Mouse (Mus musculus) limb, embryonic 10.5 days (tissue): Measurements from ENCODE around the gene Rcn1. TPM values are rescaled to one million over a fixed set of nuclear protein-coding genes. Genes with fewer than 3 reads are reported as not detected.

Source experiments
- DNase-seq: peaks from one replicate; pipeline ENCODE4 v3.0.0-alpha.2; 2017; ENCODE audit warnings: low spot score
- H3K27ac ChIP-seq: fragments of 300-500 bp; sonication (generic); 2 replicates; pipeline ENCODE4 v1.5.1; 2016; ENCODE audit warnings: mild to moderate bottlenecking
- H3K27me3 ChIP-seq: fragments of 300-500 bp; sonication (generic); 2 replicates; pipeline ENCODE4 v1.6.1; 2016; ENCODE audit warnings: low read depth, mild to moderate bottlenecking; ENCODE audit not compliant: poor library complexity, severe bottlenecking
- H3K36me3 ChIP-seq: fragments of 300-500 bp; sonication (generic); 2 replicates; pipeline ENCODE4 v1.6.1; 2016; ENCODE audit warnings: mild to moderate bottlenecking, moderate library complexity
- H3K4me1 ChIP-seq: fragments of 300-500 bp; sonication (generic); 2 replicates; pipeline ENCODE4 v1.6.1; 2016
- H3K4me3 ChIP-seq: fragments of 300-500 bp; sonication (generic); 2 replicates; pipeline ENCODE4 v1.5.1; 2016; ENCODE audit warnings: mild to moderate bottlenecking, moderate library complexity
- H3K9me3 ChIP-seq: fragments of 300-500 bp; sonication (generic); replicated peaks from 2 replicates; pipeline ENCODE4 v1.6.1; 2016; ENCODE audit warnings: mild to moderate bottlenecking
- WGBS: fragments of 180-500 bp; shearing (Covaris S2); methylation state at CpG from one replicate; pipeline ENCODE4 v1.1.7; 2016; 5-methylcytosine and 5-hydroxymethylcytosine counted together
- polyA plus RNA-seq: library from polyadenylated mRNA; unstranded; fragments of >200 nt; fragmentation: Nextera tagmentation; extraction: Ambion mirVana; gene quantifications from 2 replicates; pipeline ENCODE4 v1.2.1, GENCODE M21; 2016

Rcn1 gene
- polyA plus RNA-seq, 1 experiment from 2014 or later = 116 TPM

DNA sequence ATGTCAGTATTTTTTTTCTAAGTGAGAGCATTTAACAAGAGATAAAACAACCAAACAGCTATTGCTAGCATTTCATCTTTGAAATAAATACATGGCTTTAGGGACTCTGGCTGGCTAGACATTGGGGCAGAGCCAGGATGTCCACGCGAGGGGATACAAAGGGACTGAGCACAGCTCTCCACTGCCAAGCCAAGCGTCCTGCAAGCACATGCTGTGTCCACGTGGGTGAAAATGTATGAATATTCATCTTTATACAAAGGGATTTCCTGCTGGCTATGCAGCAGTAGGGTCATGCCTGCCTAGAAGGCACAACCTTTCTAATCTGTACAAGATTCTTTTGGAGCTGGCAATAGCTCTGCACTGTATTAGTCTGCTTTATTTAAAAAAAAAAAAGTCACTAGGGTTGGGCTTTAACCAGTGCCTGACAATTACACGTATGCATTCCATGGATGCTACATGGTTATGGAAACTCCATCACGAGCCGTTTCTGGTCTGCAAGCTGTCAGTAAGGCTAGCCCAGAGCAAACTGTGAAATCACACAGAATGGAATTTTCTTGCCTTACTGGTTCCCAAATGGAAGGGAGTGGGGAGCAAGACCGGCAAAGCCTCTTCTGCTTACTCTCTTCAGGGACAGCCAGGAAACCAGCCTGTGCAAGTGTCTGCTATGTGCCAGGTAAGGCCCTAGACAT is 17.7 kb upstream of the Rcn1 start:
- Histone ChIP-seq H3K27me3 (no peaks in the 10 kb centered on the region), H3K36me3 (no peaks in the 10 kb centered on the region), H3K9me3 (no peaks in the 10 kb centered on the region), H3K4me1 (peaks cover 8% of the 10 kb centered on the region; the same call in 1 of the 2 replicates), H3K4me3 (no peak overlapping the region), H3K27ac (no peak overlapping the region)
- WGBS = 80% methylated on average over 8 of the region's 8 CpGs
- DNase-seq = no peak

DNA sequence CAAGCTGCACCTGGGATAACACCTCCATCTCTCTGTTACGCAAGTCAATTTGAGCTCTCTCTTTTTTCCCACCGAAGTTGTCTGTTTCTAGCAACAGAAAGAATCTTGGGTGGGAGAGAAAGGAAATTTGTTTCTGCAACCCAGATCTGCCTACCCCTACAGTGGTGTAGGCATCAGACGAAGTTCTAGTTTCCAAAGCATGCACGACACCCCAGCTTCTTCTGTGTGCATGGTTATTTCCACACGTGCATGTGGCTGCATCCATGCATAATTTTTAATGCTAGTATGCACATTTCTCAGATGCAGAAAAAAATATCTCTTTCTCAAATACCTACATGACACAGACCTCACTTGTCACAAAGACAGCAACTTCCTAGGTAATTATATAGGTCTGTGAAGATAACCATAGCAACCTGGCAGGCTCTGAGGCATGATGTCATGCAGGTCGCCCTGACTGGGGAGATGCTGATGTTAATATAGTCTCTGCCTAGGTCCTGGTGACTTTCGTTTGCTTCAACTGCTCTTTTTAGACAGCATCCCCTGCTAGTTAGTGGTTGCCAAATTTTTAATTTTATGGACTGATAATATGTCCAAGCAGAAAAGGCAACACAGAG is 17.0 kb upstream of the Rcn1 start:
- no peak overlapping the region for H3K27ac ChIP-seq
- 71% methylated on average over 7 of the region's 7 CpGs for WGBS
- no peaks in the 10 kb centered on the region for H3K9me3 ChIP-seq
- H3K27me3 ChIP-seq = no peaks in the 10 kb centered on the region
- H3K4me1 ChIP-seq = peaks cover 8% of the 10 kb centered on the region; the same call in 1 of the 2 replicates
- no peaks in the 10 kb centered on the region for H3K36me3 ChIP-seq
- no peak overlapping the region for H3K4me3 ChIP-seq
- no peak for DNase-seq

DNA sequence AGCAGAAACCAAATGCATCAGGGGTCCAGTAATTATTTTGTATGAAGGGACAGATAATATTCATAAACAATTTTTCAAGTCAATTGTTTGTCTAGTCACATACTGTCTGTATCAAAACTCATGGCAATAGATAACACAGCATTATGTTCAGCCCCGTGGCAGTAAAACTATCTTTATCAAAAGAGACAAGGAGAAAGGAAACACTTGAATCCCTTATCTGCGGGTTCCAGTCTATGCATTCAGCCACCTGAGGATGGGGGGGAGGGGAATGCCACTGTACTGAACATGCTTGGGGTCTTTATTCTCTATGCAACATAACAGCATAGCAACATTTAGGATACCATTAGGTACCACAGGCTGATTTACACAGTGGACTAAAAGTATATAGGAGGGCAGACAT is 15.2 kb upstream of the Rcn1 start:
- H3K27me3 ChIP-seq = no peaks in the 10 kb centered on the region
- H3K27ac ChIP-seq = no peak overlapping the region
- 89% methylated on average over 2 of the region's 2 CpGs for WGBS
- no peak for DNase-seq
- no peak overlapping the region for H3K4me3 ChIP-seq
- no peaks in the 10 kb centered on the region for H3K36me3 ChIP-seq
- peaks cover 8% of the 10 kb centered on the region; the same call in 1 of the 2 replicates for H3K4me1 ChIP-seq
- no peaks in the 10 kb centered on the region for H3K9me3 ChIP-seq

DNA sequence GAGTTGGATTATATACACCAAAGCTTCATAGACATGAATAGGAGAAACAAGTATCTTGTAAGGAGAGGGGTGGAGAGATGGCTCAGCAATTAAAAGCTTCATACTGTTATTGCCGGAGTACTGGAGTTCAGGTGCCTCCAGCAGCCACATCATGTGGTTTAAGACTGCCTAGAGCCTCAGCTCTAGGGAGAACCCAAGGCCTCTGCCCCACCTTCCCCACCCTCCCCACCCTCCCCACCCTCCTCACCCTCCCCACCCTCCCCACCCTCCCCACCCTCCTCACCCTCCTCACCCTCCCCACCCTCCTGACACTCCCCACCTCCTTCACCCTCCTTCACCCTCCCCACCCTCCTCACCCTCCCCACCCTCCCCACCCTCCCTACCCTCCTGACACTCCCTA is 10.1 kb upstream of the Rcn1 start:
- H3K9me3 ChIP-seq = no peaks in the 10 kb centered on the region
- no peaks in the 10 kb centered on the region for H3K27me3 ChIP-seq
- 100% methylated on average over 1 of the region's 1 CpGs for WGBS
- no peaks in the 10 kb centered on the region for H3K36me3 ChIP-seq
- no peak for DNase-seq
- no peak overlapping the region for H3K27ac ChIP-seq
- no peak overlapping the region for H3K4me3 ChIP-seq
- H3K4me1 ChIP-seq = no peaks in the 10 kb centered on the region

DNA sequence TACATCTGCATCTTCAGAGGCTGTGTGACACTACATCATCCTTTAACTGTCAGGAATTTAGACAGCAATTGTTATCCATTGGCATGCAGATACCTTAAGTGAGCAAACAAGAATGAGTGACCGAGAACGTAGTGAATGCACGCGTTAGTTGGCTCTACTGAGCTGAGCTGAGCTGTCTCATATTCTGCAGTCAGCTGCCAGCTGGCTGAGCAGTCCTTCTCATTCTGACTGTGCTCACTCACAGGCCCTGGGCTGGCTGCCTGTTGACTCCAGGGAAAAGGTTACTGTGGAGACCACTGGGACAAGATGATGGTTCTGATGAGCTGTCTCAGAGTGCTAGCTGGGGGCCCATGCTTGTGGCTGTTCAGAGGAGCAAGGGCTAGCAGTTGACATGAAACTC is 9.4 kb upstream of the Rcn1 start:
- DNase-seq = no peak
- H3K4me3 ChIP-seq = no peak overlapping the region
- 87% methylated on average over 4 of the region's 4 CpGs for WGBS
- no peaks in the 10 kb centered on the region for H3K9me3 ChIP-seq
- H3K36me3 ChIP-seq = no peaks in the 10 kb centered on the region
- no peaks in the 10 kb centered on the region for H3K27me3 ChIP-seq
- no peaks in the 10 kb centered on the region for H3K4me1 ChIP-seq
- no peak overlapping the region for H3K27ac ChIP-seq

DNA sequence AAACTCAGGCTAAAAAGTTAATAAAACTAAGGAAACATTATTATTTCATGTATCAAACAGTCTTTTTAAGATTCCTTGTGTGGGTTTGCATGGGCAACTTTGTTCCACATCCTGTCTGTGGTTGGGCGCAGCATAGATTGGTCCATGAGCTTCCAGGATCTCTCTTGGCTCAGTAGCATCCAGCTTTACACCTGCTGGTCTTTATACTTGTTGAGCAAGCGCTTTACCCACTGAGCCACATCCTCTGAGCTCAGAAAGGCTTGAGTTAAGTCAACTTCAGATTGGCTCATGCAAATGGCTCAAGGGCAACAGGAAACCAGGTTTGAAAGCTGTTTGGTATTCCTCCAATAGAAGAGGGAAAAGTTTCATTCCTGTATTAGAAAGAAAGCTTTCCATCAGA is 3.1 kb upstream of the Rcn1 start:
- Histone ChIP-seq H3K4me3 (no peak overlapping the region), H3K27me3 (no peaks in the 10 kb centered on the region), H3K36me3 (0 out of 2 replicates have a peak, but pooled peaks cover 2% of the 10 kb centered on the region), H3K9me3 (no peaks in the 10 kb centered on the region), H3K27ac (no peak overlapping the region), H3K4me1 (peaks cover 20% of the 10 kb centered on the region)
- WGBS = 82% methylated on average over 2 of the region's 2 CpGs
- DNase-seq = no peak

DNA sequence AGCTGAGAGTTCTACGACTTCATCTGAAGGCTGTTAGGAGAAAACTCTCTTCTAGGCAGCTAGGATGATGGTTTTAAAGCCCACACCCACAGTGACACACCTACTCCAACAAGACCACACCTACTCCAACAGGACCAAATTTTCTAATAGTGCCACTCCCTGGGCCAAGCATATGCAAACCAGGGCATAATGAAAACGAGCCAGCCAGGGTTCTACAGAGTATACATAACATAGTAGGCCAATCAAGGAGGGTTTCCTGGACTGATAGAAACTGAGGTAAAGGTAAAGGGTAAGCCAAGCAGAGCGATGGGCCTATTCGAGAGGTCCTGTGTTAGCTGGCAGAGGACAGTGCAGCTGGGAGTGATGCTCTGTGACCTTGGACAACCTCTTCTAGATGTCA is 1.4 kb upstream of the Rcn1 start:
- no peak overlapping the region for H3K27ac ChIP-seq
- peaks cover 11% of the 10 kb centered on the region for H3K36me3 ChIP-seq
- H3K4me1 ChIP-seq = peaks cover 26% of the 10 kb centered on the region
- no peaks in the 10 kb centered on the region for H3K27me3 ChIP-seq
- H3K4me3 ChIP-seq = no peak overlapping the region
- H3K9me3 ChIP-seq = no peaks in the 10 kb centered on the region
- 88% methylated on average over 4 of the region's 4 CpGs for WGBS
- no peak for DNase-seq

DNA sequence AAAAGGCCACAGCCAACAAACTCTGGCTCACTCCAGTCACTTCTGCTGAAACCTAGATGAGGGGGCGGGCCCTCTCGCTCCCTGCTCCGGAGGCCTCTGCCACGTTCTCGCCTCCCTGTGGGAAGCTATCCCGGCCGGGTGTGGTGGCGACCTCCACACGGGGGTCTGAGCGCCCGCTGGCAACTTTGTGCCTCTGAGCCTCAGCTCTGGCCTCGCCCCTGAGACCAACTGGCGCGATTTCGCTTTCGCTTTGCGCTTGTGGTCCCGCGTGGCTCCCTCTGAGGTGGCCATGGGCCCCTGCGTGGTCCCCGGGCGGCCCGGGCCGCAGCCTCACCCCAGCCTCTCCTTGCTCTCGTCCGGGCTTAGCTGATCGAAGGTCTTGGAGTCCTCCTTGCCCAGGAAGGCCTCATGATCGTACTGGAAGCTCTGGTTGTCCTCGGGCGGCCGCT is 459 bp downstream of the Rcn1 start:
- Histone ChIP-seq H3K36me3 (peaks cover 29% of the 10 kb centered on the region), H3K27ac (peak overlapping the region; percentile 98), H3K4me1 (peaks cover 26% of the 10 kb centered on the region), H3K4me3 (peak overlapping the region; percentile 85), H3K27me3 (no peaks in the 10 kb centered on the region), H3K9me3 (no peaks in the 10 kb centered on the region)
- peak; percentile 79 for DNase-seq
- WGBS = under 1% methylated on average over 30 of the region's 31 CpGs

DNA sequence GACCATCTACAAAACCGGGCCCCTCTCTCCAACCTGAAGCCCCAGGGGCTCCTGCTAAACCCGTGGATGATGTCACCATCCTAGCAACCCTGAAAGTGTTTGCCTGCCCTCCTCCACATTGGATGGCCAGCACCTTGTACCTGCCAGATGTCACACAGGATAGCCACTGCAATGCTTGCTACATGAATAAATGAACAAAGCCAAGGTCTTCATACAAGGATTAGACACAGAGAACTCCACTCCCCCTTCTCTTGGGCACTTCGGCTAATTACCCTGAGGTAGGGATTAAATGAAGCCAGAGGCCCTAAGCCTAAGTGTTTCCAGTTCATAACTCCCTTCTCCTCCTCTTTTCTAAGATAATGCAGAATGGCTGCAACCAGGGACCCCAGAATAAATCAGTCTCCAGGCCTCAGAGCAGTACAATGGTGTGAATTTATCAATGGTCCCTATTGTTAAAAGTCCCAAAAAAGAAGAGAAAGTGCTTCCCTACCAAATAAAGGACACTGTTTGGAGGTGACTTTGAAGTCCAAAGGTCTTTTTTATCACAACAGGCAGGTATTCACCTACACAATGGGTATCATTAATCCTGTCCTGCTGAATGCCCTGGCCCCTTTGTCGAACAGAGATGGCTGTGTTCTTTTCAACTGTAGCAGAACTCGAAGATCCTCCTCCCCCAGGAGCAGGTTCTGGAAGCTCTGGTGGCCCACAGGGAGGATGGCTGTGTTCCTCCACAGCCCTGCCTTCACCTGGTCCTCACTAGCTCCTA is 1.5 kb downstream of the Rcn1 start:
- peaks cover 26% of the 10 kb centered on the region for H3K4me1 ChIP-seq
- peak overlapping the region; percentile 98 for H3K27ac ChIP-seq
- H3K36me3 ChIP-seq = peaks cover 39% of the 10 kb centered on the region
- DNase-seq = no peak
- H3K4me3 ChIP-seq = peak overlapping the region; percentile 85
- H3K9me3 ChIP-seq = no peaks in the 10 kb centered on the region
- H3K27me3 ChIP-seq = no peaks in the 10 kb centered on the region
- 55% methylated on average over 5 of the region's 5 CpGs for WGBS

DNA sequence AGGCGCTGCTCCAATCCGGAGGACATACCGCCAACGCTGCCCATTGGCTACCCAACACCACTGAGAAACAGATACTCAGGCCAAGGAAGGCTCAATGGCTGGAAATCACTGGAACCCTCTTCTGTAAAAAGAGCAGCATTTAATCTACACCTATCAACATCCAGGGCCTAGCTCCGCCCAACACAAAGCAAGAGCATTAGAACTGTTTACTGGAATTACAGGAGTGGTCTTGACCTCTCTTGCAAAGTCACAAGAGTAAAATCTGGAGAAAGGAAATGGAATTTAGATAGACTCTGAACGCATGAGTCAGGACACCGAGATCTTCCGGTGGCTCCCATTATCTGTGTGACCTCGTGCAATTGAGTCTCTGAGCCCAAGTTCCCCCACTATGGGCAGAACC is 3.1 kb downstream of the Rcn1 start:
- no peak overlapping the region for H3K4me3 ChIP-seq
- peaks cover 55% of the 10 kb centered on the region for H3K36me3 ChIP-seq
- peaks cover 26% of the 10 kb centered on the region for H3K4me1 ChIP-seq
- H3K27ac ChIP-seq = no peak overlapping the region
- WGBS = 93% methylated on average over 9 of the region's 9 CpGs
- H3K9me3 ChIP-seq = no peaks in the 10 kb centered on the region
- DNase-seq = no peak
- no peaks in the 10 kb centered on the region for H3K27me3 ChIP-seq

DNA sequence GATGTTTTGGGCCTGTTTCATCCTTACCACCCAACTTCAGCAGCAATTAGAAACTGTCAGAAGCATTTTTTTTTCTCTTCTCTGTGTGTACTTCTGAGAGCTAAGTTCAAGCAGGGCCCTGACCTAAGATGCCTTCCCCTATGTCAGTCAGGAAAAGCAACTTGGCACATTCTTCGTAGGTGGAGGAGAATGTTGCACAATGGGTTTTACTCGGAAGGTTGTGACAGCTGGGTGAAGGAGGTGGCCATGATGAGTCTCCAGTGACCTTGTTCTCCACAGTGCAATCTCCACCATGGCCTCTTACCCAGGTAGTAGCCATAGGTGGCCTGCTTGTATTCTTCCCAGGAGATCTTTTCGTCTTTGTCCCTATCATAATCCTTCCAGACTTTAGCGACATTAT is 4.7 kb downstream of the Rcn1 start:
- Histone ChIP-seq H3K4me3 (no peak overlapping the region), H3K9me3 (no peaks in the 10 kb centered on the region), H3K27ac (no peak overlapping the region), H3K4me1 (peaks cover 21% of the 10 kb centered on the region), H3K27me3 (no peaks in the 10 kb centered on the region), H3K36me3 (peaks cover 71% of the 10 kb centered on the region)
- no peak for DNase-seq
- WGBS = 94% methylated on average over 4 of the region's 4 CpGs

DNA sequence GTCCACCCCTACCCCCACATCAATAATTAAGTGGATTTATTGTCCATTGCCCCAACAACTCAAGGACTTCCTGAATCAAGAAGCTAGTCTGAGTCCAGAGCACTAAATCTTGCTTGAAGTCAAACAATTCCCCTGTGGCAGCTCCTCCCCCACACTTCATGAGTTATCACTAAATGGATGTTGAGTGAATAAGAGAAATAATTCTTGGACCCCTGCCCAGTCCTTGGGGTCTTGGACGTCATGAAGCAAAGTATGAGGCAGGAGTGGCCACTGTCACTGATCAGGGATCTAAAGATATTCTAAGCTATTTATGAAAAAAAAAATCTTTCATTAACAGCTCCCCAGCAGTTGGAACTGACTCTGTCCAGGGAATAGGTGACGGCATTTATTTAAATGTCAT is 6.6 kb downstream of the Rcn1 start:
- Histone ChIP-seq H3K27ac (no peak overlapping the region), H3K4me3 (no peak overlapping the region), H3K27me3 (no peaks in the 10 kb centered on the region), H3K9me3 (no peaks in the 10 kb centered on the region), H3K36me3 (peaks cover 90% of the 10 kb centered on the region), H3K4me1 (peaks cover 9% of the 10 kb centered on the region)
- WGBS = 80% methylated on average over 2 of the region's 2 CpGs
- DNase-seq = no peak

DNA sequence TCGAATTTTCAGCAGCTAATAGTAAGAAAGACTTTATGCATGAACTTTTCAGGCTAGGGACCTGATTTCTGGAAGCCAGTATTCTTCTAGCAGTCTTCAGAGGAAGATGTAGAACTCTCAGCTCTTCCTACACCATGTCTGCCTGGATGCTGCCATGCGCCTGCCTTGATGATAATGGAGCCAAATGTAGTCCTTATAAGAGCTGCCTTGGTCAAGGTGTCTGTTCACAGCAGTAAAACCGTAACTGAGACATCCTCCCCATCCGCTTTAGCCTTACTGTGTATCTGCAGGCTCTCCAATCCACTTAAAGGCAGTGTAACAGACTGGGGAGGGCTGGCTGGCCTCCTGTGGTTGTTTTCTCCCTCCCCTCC is 7.7 kb downstream of the Rcn1 start:
- peaks cover 98% of the 10 kb centered on the region for H3K36me3 ChIP-seq
- WGBS = 94% methylated on average over 4 of the region's 4 CpGs

More for the DNA sequence above, 7.7 kb downstream of the Rcn1 start:
- Histone ChIP-seq H3K4me3 (no peak overlapping the region), H3K27me3 (no peaks in the 10 kb centered on the region), H3K9me3 (no peaks in the 10 kb centered on the region), H3K4me1 (no peaks in the 10 kb centered on the region), H3K27ac (no peak overlapping the region)
- DNase-seq = no peak
